Mouse (Mus musculus) kidney, adult 2 months (tissue): ENCODE data around the gene Gpc6.

Experiments
- CTCF ChIP-seq: fragments of 200-500 bp; conservative IDR thresholded peaks from 2 replicates; pipeline ENCODE4 v1.5.1; 2011; ENCODE audit warnings: low read depth, mild to moderate bottlenecking, control low read depth, low read length, moderate library complexity, mixed read lengths; ENCODE audit not compliant: insufficient read depth, insufficient read length
- POLR2A ChIP-seq: fragments of 200-500 bp; IDR thresholded peaks from one replicate; pipeline ENCODE4 v1.6.1; 2011; ENCODE audit warnings: low read depth, low read length, control low read depth

DNA sequence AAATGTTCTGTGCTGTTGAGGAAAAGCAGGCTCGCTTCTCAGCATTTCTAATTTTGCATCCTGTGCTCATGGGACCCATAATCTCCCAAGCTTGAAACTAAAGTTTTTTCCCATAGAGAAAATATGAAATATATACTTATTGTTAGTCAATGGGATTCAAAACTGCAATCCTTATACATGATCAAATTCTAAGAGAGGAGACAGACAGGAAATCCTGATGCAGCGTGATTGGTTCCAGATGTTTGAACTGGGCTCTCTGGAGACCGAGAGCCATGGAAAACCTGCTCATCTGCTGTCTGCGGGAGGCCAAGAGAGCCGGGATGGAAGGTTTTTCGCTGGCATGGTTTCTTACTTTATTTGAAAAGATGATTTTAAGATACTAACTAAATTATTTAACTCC is 649.1 kb downstream of the Gpc6 start:
- TF ChIP-seq CTCF (no peak), POLR2A (no peak)
